Mouse (Mus musculus): ENCODE results near the gene Cers6.

- TF ChIP-seq CTCF (IDR thresholded peaks at IDR 0.05; ENCODE audit: low read depth) (no peak), EP300 (IDR thresholded peaks at IDR 0.05; ENCODE audit: low read depth) (no peak)
Measured at GRCm38 (mm10) chr2:68945976-68946375, 84.7 kb downstream of the Cers6 start.

Data from liver, embryonic 14.5 days (tissue).